Mouse (Mus musculus) cerebellum, adult 8-10 months (tissue): Measurements from ENCODE around the gene Coq4.
A peak's percentile ranks its signal among the peaks of the same experiment; 100 is the strongest.

ENCODE experiments used
- DNase-seq: peaks from one replicate; pipeline ENCODE4 v3.0.0; 2022

The Coq4 gene

DNA sequence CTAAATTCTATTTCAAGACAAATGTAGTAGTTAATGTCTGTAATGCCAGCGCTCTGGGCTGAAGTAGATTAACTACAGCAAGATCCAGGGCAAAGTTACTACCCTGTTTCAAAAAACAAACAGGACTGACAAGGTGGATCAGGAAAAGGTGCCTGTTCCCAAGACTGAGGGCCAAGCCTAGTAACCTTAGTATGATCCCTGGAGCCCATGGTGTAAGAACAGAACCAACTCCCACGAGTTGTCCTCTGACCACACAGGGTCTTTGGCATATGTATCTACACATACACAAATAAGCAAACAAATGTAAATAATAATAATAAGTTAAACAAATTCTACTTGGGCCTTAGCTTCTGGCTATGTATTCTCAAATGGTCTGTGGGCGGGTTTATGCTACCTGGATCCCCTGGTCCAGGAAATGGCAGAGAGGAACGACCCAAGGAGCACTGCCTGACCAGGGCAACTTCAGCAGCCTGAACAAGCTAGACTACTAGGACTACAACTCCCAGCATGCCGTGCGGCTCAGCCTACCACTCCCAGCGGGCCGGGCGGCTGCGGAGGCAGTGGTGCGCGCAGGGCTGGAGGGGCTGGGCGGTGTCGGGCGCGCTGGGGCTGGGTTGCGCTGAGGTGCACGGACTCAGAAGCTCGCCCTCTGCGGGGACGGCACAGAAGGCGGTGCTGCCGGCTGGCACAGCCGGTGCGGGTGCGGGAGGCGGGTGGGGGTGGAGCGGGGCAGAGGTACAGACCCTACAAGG is 15.0 kb downstream of the Coq4 start, which contains the start of gene Slc27a4:
TSS of gene Slc27a4 (plus strand) at position 560 of the 752 bp plus-strand sequence.
- DNase-seq: peak; percentile 96

DNA sequence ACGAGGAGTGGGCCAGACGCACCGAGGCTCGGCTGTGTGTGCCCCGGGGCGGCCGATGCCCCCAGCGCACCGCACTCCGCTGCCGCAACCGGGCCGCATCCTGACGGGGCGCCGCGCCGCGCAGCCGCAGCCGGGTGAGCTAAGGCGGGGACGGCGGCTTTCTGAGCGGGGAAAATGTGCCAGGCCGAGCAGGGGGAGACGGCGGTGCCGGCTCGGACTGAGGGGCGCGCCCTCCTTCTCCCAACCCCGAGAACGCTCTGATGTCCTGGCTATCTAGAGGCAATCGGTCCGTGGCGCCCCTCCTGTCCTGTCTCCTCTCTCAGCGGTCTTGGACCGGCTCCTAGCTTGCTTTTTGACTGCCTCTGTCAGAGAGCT is 15.5 kb downstream of the Coq4 start:
- DNase-seq: no peak

DNA sequence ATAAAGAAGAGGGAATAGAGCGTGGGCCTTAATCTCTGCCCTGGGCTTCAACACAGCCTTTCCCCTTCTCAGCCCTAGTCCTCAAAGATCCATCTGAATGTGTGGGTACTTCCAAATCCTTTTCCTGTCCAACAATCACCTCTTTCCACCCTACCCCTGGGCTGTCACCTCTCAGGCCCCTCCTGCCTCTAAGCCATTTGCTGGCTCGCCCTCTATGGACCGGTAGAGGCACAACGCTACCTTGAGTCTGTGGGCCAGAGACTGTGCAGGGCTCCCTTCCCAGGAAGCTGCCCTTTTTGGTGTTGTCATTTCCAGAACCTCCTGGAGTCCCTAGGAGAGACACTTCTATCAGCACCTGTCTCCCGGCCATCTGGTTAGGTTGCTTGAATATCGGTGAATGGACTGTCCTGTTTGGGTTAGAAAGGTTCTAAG is 16.1 kb downstream of the Coq4 start:
- DNase-seq: peak; percentile 40

GRCm38 (mm10) chr2:29815678-29816371 is 28.5 kb downstream of the Coq4 start:
- DNase-seq: no peak

DNA sequence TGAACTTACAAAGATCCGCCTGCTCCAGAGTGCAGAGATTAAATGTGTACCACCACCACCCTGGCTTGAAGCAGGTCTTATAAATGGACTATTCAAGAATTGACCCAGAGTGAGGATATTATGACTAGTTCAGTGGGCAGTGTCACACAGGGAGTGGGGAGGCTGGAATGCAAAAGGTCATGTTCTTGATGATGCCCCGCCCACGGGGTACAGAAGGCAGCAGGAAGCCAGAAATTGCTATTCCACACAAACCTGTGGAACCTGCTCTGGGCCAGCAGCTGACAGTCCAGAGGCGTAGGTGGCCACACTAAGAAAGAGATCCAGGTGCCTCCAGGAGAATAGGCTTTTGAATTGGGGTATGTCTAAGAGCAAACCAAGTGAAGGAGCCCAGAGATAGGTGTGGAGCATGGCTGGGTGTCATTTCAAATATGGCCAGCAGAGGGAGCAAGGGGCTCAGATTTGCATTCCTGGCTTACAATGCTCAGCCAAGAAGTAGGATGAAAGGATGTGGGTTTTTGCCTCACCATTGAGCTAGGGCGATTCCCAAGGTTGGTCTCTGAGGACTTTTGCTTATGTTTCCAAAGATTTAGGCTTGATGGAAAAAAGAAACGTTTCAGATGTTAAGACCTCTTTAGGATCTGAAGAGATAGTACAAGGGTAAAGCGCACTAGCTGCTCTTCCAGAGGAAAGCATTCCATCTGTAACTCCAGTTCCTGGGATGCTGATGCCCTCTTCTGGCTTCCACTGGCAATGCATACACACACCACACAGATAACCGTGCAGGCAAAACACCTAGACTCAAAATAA is 30.3 kb downstream of the Coq4 start:
- peak; percentile 91 for DNase-seq

GRCm38 (mm10) chr2:29819363-29819762 is 32.1 kb downstream of the Coq4 start:
- no peak for DNase-seq

DNA sequence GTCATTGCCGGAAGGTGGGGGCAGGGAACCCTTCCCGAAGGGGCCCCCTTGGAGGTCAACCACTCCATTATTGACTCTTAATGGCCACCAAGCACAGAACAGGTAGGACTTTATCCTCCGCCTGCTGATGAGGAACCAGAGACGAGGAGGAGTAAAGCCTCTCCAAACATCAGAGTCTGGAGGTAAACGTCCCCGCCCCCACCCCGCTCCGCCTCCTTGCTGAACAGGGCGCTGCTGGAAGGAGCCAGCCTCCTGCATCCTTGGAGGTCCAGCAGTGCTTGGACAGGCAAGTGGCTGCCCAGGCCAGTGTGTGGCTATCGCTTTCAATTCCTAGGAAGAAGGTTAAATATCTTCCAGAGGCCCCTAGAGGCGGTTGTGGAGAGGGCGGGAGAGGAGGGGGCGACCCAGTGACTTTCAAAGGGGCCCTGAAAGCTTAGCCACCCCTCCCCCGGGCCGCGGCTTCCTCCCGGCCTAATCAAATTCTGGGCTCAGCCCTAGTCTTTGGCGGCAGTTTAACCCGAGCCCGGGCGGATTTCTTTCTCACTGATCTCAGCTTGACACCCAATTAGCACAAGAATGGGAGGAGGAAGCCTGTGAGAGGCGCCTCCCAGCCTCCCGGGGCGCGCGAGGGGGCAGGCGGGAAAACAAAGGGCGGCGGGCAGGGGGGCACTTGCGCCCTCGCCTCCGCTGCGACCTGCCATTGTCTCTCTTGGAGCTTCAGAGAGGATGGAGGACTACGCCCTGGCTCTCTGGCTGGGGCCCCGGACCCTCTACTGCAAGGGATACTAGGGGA is 32.9 kb downstream of the Coq4 start, which contains the start of gene Urm1:
TSS of gene Urm1 (plus strand) at position 51 of the 793 bp plus-strand sequence.
- DNase-seq: peak; percentile 57

GRCm38 (mm10) chr2:29826318-29826925 is 39.1 kb downstream of the Coq4 start:
- no peak for DNase-seq

GRCm38 (mm10) chr2:29826926-29827708 is 39.8 kb downstream of the Coq4 start:
- DNase-seq: peak; percentile 91

DNA sequence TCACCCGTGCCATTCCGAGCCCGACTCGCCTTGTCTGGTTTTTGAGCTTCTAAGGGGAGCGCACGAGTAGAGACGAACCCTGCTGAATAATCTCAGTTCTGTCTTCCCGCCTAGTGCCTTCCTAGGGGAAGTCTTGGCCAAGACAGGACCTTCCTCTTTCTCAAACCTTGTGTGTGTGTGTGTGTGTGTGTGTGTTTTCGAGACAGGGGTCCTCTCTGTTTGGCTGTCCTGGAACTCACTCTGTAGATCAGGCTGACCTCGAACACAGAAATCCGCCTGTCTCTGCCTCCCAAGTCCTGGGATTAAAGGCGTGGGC is 40.4 kb downstream of the Coq4 start:
- DNase-seq: no peak

DNA sequence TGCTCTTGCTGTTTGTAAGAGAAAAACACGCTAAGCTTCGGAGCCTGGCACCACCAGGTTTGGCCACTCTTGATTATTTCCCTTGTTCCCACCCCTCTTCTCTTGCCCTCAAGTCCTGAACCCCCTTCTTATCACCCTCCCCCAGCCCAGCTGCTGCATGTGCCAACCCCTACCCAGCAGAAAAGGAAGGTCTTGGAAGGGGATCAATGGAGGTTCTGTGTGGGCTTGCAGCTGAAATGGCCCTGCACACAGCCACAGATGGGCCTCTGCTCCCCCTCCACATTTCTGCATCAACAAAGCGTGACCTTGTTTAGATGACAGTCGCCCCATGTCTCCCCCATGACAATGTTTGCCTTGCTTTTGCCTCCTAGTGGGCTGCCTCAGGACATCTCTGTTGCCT is 43.8 kb downstream of the Coq4 start:
- DNase-seq: no peak

DNA sequence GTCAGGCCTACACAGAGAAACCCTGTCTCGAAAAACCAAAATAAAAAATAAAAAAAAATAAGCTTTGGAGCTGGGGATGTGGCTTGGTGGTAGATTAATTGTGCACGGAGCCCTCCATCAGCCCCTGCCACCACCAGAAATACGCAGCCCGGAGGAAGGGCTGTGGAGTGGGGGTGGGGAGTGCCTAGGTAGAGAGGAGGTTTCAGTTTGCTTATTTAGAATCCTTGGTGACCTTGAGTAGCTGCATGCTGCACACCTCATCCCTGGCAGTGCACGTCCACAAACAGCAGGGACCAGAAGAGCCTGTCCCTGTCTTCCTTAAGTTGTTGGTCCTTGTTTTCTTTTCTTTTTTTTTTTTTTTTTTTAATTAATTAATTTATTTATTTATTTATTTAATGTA is 46.5 kb downstream of the Coq4 start:
- no peak for DNase-seq

DNA sequence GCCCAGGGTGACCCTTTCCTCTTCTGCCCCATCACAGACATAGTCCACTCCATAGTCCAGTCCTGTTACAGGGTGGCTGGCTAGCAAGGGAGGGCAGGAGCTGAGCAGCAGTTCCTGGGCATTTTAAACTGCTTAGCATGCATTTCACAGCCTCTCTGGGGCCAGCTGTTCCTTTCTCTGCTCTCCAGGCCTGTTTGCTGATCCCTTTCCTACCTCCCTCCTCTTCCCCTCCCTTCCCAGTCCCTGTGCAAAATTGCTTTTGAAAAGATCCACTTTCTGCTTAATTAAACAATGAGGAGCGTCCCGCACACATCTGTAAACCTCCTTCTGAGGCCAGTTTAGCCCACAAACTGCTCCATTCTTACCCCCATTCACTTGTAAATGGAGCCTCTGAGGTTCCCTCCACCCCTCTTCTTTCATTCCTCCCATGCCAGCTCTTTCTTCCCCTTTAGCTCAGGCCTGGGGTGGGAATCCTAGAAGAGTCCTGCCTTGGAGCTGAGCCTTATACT is 48.2 kb downstream of the Coq4 start:
- no peak for DNase-seq

GRCm38 (mm10) chr2:29839460-29839859 is 52.2 kb downstream of the Coq4 start:
- no peak for DNase-seq

- no peak for DNase-seq
These were observed 56.2 kb downstream of the Coq4 start for GRCm38 (mm10) chr2:29843231-29844105.

- DNase-seq: no peak
These were observed 56.8 kb downstream of the Coq4 start for GRCm38 (mm10) chr2:29844115-29844514.

- no peak for DNase-seq
These were observed 57.4 kb downstream of the Coq4 start for GRCm38 (mm10) chr2:29844661-29845060.

GRCm38 (mm10) chr2:29845636-29846035 is 58.3 kb downstream of the Coq4 start:
- no peak for DNase-seq

- DNase-seq: peak; percentile 17
These were observed 59.0 kb downstream of the Coq4 start for GRCm38 (mm10) chr2:29846061-29846853.
